Mouse (Mus musculus) retina, postnatal 7 days (tissue): ENCODE results near the gene Prdx5.

Experiments
- DNase-seq: peaks from one replicate; pipeline ENCODE4 v3.0.0-alpha.2; 2012; ENCODE audit warnings: low read depth, low spot score

The Prdx5 gene

DNA sequence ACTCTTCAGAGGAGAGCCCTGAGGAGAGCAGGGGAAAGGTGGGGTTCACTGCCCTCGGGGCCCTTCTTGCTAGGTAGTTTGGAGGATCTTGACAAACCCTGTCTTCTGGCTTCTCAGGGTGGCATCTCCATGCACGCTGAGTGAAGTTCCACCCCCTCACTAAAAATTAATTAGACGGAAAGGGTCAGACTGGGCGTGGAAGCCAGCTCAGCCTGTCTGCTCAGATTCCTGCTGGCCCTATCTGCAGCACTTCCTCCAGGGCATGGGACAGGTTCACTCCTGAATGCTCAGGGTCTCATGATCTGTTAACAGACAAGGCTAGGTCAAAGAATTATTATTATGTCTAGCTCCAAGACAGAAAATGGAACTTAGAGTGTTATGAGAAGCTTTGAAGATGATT lies 17.4 kb downstream of the Prdx5 start:
- DNase-seq: no peak

- no peak for DNase-seq
These were observed 31.9 kb downstream of the Prdx5 start for GRCm38 (mm10) chr19:6877965-6878364.

GRCm38 (mm10) chr19:6876799-6877198 lies 33.1 kb downstream of the Prdx5 start:
- DNase-seq: no peak

- no peak for DNase-seq
These were observed 34.1 kb downstream of the Prdx5 start for GRCm38 (mm10) chr19:6875834-6876233.

- DNase-seq: no peak
These were observed 35.6 kb downstream of the Prdx5 start for GRCm38 (mm10) chr19:6874257-6874656.

DNA sequence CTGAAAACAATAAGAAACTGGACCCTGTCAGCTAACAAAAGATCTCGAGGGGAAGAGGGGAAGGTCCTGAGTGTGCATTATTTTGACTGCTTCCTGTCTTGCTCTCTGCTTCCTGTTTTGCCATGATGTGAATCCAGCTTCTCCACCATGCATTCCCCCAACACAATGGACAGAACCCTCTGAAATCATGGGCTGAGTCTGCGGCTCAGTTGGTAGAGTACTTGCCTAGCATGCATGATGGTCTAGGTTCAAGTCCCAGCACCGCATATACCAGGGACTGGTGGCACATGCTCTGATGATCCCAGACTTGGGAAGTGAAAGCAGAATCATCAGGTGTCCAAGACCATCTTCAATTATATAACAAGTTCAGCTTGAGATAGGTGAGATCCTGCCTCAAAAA lies 37.2 kb downstream of the Prdx5 start:
- no peak for DNase-seq

- no peak for DNase-seq
These were observed 38.2 kb downstream of the Prdx5 start for GRCm38 (mm10) chr19:6871574-6872271.

DNA sequence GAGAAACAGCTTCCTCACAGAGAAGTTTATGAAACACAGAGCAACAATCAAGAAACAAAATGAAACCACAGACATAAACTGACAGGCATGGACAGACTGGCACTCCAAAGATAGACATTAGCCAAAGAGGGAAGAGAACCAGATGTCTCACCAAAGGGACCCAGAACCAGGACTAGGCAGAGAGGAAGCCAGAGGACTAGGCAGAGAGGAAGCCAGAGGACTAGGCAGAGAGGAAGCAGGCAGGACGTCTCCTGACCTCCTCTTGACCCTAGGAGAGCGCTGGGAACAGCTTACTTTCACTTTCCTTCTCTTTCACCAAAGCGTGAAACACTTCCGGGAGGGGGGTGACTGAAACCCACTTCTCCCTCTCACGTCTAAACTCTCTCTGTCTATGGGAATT lies 40.6 kb downstream of the Prdx5 start:
- no peak for DNase-seq

DNA sequence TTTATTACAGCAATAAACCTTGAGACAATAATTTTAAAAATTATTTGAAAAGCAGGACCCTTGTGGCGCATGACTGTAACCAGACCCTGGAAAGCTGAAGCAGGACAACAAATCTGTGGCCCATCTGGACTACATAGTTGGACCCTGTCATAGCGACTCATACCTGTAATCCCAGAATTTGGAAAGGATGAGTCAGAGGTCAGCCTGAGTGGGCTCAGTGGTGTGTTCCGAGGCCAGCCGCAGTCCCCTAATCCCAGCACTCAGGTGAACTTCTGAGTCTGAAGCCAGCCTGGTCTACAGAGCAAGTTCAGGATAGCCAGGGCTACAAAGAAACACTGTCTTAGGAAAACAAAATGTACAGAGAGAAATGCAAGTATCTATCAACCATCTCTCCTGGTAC lies 48.5 kb downstream of the Prdx5 start:
- DNase-seq: no peak

- no peak for DNase-seq
These were observed 49.2 kb downstream of the Prdx5 start for GRCm38 (mm10) chr19:6860706-6861105.

DNA sequence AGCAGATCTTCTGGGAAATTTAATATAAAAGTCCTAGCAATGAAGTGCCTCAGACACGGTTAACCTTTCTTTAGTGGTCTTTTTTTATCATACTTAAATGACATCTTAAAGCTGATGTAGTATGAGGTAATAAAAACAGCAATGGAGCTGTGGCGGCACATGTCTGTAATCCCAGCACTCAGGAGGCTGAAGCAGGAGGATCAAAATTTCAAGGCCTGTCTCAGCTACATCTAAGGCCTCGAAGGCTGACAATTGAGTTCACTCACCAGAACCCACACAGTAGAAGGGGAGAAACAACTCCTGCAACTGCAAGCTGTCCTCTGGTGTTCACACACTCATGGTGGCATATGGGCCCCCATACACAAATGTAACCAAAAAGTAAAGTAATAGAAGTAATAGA lies 49.9 kb downstream of the Prdx5 start:
- DNase-seq: no peak

DNA sequence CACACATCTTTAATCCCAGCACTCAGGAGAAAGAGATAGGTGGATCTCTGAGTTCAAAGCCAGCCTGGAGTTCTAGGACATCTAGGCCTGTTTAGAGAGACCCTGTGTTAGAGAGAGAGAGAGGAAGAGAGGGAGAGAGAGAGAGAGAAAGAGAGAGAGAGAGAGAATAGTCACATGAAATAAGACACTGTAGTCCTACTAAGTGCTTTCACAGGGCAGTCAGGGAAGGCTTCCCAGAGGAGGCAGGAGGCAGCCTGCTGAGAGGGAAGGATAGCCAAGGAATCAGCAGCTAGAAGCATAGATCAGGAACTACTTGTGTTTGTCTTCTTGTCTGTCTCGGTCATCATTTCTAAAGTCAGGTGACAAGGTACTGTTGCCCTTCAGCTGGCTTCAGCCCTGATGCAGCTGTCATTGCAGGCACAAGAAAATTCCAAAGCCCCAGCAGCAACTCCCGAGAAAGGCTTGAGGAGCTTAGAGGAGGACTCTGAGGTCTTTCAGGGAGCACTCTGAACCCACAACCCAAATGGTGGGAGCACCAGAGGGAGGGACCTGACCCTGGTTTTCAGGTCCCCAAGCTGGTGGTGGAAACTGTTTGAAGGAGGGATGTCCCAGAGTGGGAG lies 50.8 kb downstream of the Prdx5 start:
- DNase-seq: no peak

- no peak for DNase-seq
These were observed 51.9 kb downstream of the Prdx5 start, which contains the start of gene Ccdc88b for GRCm38 (mm10) chr19:6858031-6858430. Gene Ccdc88b, minus strand, starts transcription at chr19:6858211.

DNA sequence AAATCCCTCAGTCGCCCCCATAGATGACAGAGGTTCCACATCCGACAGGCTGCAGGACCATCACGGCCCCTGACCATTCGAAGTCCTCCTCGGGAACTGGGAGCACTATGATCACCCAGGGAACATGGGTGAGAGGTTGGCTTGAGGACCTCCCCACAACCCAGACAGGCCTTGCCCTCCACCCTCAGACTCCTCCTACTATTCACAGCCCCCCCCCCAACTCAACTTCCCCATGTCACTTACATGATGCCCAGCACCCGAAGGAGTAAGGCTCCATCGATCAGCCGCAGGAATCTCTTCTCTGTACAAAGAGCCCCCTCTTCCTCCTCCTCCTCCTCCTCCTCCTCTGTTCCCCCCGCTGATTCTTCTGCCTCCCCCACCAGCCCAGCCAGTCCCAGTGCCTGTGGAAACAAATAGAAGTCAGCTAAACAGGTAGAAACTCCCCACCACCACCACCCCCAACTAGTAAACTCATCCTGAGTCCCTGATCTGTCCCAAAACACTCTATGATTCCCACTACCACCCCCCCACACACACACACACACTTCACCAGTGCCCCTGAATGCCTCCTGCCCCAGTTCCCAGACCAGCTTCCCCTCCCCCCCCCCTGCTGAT lies 52.4 kb downstream of the Prdx5 start:
- DNase-seq: no peak

DNA sequence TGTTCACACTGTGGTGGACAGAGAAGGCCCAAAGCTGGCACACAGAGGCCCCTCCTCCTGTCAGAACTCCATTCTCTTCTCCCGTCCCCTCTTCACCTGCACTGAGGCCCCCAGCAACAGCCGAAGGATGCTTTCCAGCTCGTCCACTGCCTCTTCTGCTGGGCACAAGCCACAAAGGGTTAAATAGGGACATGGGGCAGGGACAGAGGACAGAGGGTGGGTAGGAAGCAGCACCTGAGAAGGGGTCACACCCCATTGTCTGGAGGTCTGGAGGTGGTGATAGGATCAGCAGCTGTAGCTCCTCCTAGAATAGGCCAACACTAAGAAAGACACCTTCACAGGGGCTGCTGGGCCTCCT lies 52.9 kb downstream of the Prdx5 start:
- DNase-seq: no peak
